Mouse (Mus musculus): Measurements from ENCODE around the gene Podnl1. TPM values are rescaled to one million over a fixed set of nuclear protein-coding genes. Genes with fewer than 3 reads are reported as not detected.

Gene Podnl1
- polyA plus RNA-seq (2011; ENCODE audit: insufficient read length, low read depth, missing spikeins), result 3.2 and 5.8 TPM in 2 replicates

DNA sequence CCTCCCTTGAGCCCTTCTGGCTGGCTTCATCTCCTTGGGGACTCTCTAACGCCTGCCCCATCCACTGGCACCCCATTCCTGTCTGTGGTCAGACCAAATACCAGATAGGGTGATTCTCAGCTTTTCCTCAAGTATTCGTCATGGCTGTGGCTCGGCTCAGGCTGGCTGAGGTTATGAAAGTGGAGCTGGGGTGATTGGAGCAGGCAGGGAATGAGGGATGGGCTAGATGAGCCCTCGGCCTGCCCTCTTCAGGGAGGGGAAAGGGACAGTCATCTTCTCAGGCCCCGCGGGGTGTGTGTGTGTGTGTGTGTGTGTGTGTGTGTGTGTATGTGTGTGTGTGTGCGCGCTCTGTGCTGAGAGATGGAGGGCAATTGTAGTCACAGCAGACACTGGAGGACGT lies at the start of gene Podnl1:
Gene Podnl1, plus strand, starts transcription at position 334 of the 400 bp plus-strand sequence.
- H3K27ac ChIP-seq (ENCODE audit: insufficient read depth, low read length), result peak within 1 kb of the TSS; percentile 66
- TF ChIP-seq CTCF (IDR thresholded peaks at IDR 0.05; ENCODE audit: borderline replicate concordance, insufficient read depth, low read length) (no peak), POLR2A (IDR thresholded peaks at IDR 0.05; ENCODE audit: low read depth, low read length) (peak; percentile 45; the same call in 1 of the 2 replicates)
- no peak within 1 kb of the TSS for H3K4me3 ChIP-seq (ENCODE audit: insufficient read depth, low read length)
- peaks cover 10% of the 10 kb centered on the region for H3K4me1 ChIP-seq (ENCODE audit: control insufficient read depth, insufficient read depth, low read length)

DNA sequence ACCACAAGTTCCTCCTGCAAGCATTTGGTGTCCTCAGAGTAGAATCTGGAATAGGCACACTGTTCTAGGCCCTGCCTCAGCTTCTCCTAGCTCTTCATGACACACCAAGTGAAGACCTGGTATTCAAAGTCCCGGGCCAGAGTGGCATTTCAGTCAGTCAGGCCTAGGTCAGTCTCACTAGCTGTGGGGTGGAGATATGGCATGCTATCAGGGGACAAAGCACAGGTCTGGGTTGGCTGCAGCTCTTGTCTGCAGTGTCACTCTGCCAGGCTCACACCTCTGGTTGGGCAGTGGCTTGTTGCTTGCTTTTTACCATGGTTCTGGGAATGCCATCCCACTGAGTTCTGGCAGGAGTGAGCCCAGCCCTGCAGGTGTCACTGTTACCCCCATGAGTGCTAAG lies 49.4 kb upstream of the Podnl1 start:
- H3K4me3 ChIP-seq (ENCODE audit: insufficient read depth, low read length), result no peak overlapping the region
- H3K27ac ChIP-seq (ENCODE audit: insufficient read depth, low read length), result no peak overlapping the region
- H3K4me1 ChIP-seq (ENCODE audit: control insufficient read depth, insufficient read depth, low read length), result no peaks in the 10 kb centered on the region
- TF ChIP-seq CTCF (IDR thresholded peaks at IDR 0.05; ENCODE audit: borderline replicate concordance, insufficient read depth, low read length) (no peak), POLR2A (IDR thresholded peaks at IDR 0.05; ENCODE audit: low read depth, low read length) (no peak)

DNA sequence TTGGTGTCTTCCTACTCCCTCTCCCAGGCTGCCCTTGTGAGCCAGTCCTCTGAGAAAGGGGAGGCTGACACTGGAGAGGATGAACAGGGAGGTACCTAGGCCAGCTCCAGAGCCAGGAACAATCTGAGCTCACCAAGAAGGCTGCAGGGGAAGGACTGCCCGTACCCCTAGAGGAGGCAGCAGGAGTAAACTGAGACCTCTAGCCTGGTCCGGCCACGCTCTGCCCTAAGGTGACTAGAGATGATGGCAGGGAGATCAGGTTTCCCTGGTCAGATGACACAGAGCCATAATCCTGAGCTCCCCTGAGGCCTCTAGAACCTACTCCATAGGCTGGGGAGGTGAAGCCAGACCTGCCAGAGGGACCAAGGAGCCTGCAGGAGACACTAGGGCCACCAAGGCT lies 48.9 kb upstream of the Podnl1 start:
- TF ChIP-seq POLR2A (IDR thresholded peaks at IDR 0.05; ENCODE audit: low read depth, low read length) (no peak), CTCF (IDR thresholded peaks at IDR 0.05; ENCODE audit: borderline replicate concordance, insufficient read depth, low read length) (no peak)
- Histone ChIP-seq H3K4me3 (ENCODE audit: insufficient read depth, low read length) (no peak overlapping the region), H3K27ac (ENCODE audit: insufficient read depth, low read length) (no peak overlapping the region)

DNA sequence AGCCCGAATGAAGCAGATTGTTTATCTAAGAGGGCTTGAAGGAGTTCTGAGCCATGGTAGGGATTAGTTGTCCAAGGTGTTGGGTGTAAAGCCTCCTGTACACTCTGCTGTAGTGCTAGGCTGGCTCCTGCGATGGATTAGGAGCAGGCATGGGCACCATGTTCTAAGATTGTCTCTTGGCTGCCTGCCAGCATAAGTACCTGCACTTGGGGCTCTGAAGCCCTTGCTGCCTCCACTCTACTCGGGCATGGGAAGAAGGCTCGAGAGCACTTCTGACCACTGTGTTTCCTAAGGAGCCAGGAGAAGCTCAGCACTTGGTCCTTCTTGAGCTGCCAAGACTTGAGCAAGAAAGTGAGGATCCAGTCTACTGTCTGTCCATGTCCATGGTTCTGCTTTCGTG lies 46.6 kb upstream of the Podnl1 start:
- Histone ChIP-seq H3K4me3 (ENCODE audit: insufficient read depth, low read length) (no peak overlapping the region), H3K4me1 (ENCODE audit: control insufficient read depth, insufficient read depth, low read length) (no peaks in the 10 kb centered on the region), H3K27ac (ENCODE audit: insufficient read depth, low read length) (no peak overlapping the region)
- TF ChIP-seq POLR2A (IDR thresholded peaks at IDR 0.05; ENCODE audit: low read depth, low read length), result no peak

More for the DNA sequence above, 48.9 kb upstream of the Podnl1 start:
- no peaks in the 10 kb centered on the region for H3K4me1 ChIP-seq (ENCODE audit: control insufficient read depth, insufficient read depth, low read length)

DNA sequence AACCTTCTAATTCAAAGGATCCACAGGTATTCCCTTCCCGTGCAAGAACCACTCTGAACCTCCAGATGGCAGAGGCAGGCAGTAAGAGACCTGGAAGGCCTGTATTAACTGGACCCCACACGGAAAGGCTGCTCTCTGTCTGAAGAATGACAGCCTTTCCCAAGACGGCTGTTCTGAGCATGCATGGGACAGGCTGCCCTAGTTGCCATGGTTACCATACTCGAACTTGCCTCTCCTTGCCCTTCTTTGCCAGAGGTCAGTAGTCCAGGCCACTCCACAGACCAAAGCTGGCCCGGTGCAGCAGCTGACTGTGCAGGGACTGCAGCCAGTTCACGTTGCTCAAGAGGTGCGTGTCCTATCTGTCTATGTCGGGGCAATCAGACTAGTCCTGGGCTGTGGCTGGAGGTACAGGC lies 42.0 kb upstream of the Podnl1 start:
- Histone ChIP-seq H3K27ac (ENCODE audit: insufficient read depth, low read length) (no peak overlapping the region), H3K4me3 (ENCODE audit: insufficient read depth, low read length) (no peak overlapping the region), H3K4me1 (ENCODE audit: control insufficient read depth, insufficient read depth, low read length) (no peaks in the 10 kb centered on the region)
- no peak for TF ChIP-seq POLR2A (IDR thresholded peaks at IDR 0.05; ENCODE audit: low read depth, low read length)
- no peak for TF ChIP-seq CTCF (IDR thresholded peaks at IDR 0.05; ENCODE audit: borderline replicate concordance, insufficient read depth, low read length)

DNA sequence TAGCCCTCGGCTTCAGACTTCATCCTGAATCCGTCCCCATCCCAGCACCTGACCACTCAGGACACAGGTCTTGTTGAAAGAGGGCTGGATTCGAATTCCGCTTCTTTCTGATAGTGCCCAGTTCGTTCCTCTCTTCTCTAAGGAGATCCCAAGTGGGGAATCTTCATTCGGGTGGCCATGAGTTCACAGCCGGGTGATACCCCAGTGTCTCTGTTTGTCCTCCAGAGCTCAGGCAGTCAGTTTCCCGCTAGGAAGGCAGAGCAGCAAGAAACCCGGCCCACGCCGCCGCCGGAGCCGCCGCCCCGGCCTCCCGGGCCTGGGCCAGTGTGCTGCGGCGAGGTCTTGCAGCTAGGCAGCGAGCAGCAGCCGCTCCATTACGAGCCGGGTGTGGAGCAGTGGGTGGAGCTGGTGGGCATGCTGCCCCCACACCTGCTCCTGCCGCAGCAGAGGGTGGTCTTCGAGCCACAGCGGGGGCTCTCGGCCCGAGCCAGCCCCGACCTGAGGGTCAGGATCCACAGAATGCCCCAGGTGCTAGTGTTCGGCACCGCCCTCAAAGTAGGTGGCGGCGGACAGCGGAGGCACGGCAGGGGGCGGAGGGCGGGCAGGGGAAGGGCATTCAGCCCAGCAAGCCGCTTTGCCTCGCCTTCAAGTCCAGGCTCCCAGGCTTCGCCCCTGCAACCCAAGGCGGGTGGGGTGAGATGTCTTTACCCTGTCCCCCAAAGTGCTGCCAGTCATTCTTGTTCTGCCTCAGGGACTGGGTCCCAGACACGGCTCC lies 41.3 kb upstream of the Podnl1 start:
- TF ChIP-seq POLR2A (IDR thresholded peaks at IDR 0.05; ENCODE audit: low read depth, low read length) (no peak), CTCF (IDR thresholded peaks at IDR 0.05; ENCODE audit: borderline replicate concordance, insufficient read depth, low read length) (no peak)
- Histone ChIP-seq H3K27ac (ENCODE audit: insufficient read depth, low read length) (no peak overlapping the region), H3K4me1 (ENCODE audit: control insufficient read depth, insufficient read depth, low read length) (no peaks in the 10 kb centered on the region), H3K4me3 (ENCODE audit: insufficient read depth, low read length) (no peak overlapping the region)

DNA sequence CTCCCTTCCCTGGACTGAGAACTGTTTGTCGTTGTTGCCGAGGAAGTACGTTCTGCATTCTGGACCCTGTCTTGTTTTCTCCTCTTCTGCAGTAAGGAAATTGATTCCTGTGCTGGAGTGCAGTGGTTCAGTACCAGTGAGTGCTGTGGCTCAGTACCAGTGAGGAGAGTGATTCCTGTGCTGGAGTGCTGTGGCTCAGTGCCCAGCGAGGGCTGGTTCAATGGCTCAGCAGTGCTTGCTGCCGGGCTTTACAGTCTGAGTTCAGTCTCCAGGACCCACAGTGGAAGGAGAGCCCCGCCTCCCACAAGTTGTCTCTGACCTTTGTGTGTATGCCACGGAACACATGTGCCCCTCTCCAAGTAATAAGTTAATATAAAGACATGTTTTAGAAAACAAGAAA lies 38.6 kb upstream of the Podnl1 start:
- no peak for TF ChIP-seq POLR2A (IDR thresholded peaks at IDR 0.05; ENCODE audit: low read depth, low read length)
- TF ChIP-seq CTCF (IDR thresholded peaks at IDR 0.05; ENCODE audit: borderline replicate concordance, insufficient read depth, low read length), result no peak
- Histone ChIP-seq H3K4me1 (ENCODE audit: control insufficient read depth, insufficient read depth, low read length) (no peaks in the 10 kb centered on the region), H3K27ac (ENCODE audit: insufficient read depth, low read length) (no peak overlapping the region), H3K4me3 (ENCODE audit: insufficient read depth, low read length) (no peak overlapping the region)

DNA sequence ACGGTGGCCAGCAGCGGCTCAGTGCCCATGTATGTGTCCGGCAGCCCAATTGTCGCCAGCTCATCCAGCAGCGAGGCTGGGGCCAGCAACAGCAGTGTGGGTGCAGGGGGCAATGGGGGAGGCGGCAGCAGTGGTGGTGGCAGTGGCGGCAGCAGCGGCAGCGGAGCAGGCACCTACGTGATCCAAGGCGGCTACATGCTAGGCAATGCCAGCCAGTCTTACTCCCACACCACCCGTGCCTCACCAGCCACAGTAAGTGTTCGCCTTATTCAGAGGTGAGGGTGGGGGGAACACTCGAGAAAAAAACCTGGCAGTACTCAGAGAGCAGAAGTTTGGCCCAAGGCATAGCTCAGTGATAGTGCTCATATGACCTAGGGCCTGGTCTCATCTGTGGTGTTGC lies 38.0 kb upstream of the Podnl1 start:
- no peak overlapping the region for H3K27ac ChIP-seq (ENCODE audit: insufficient read depth, low read length)
- TF ChIP-seq POLR2A (IDR thresholded peaks at IDR 0.05; ENCODE audit: low read depth, low read length), result no peak
- TF ChIP-seq CTCF (IDR thresholded peaks at IDR 0.05; ENCODE audit: borderline replicate concordance, insufficient read depth, low read length), result no peak

DNA sequence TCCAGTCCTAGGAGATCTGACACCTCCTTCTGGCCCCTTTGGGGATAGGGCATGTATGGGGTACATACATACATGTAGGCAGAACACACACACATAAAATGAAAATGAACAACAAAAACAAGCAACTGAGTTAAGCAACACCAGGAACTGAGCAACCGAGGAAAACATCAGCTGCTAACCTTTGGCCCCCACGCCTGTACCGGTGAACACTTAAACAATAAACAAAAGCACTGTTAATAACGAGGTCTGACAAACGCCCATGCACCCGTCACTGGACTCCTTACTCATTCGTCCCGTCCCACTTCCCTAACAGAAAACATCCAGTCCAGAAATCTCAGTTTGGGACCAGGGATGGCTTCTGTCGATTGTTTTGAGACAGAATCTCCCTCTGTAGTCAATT lies 36.5 kb upstream of the Podnl1 start:
- H3K4me3 ChIP-seq (ENCODE audit: insufficient read depth, low read length), result no peak overlapping the region
- H3K4me1 ChIP-seq (ENCODE audit: control insufficient read depth, insufficient read depth, low read length), result no peaks in the 10 kb centered on the region
- TF ChIP-seq POLR2A (IDR thresholded peaks at IDR 0.05; ENCODE audit: low read depth, low read length) (no peak), CTCF (IDR thresholded peaks at IDR 0.05; ENCODE audit: borderline replicate concordance, insufficient read depth, low read length) (no peak)
- no peak overlapping the region for H3K27ac ChIP-seq (ENCODE audit: insufficient read depth, low read length)

More for the DNA sequence above, 38.0 kb upstream of the Podnl1 start:
- Histone ChIP-seq H3K4me3 (ENCODE audit: insufficient read depth, low read length) (no peak overlapping the region), H3K4me1 (ENCODE audit: control insufficient read depth, insufficient read depth, low read length) (no peaks in the 10 kb centered on the region)

DNA sequence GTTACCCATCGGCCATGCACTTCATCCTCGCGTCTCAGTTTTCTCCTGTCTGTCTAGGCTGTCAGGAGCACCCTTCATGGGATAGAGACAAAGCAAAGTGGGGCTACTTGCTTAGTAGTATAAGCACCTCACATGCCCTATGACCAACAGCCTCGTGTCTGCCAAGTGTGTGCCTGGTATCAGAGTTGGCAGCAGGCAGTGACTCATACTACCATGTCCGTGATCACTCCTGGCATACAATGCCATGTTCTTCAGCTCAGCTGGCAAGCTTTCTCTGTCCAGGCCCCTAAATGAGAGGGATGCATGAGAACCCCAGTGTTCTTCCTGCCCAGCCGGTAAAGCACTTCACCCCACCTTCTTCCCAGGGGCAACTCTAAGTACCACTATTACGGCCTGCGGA lies 35.2 kb upstream of the Podnl1 start:
- no peak overlapping the region for H3K27ac ChIP-seq (ENCODE audit: insufficient read depth, low read length)
- no peak for TF ChIP-seq POLR2A (IDR thresholded peaks at IDR 0.05; ENCODE audit: low read depth, low read length)
- no peak for TF ChIP-seq CTCF (IDR thresholded peaks at IDR 0.05; ENCODE audit: borderline replicate concordance, insufficient read depth, low read length)
- no peaks in the 10 kb centered on the region for H3K4me1 ChIP-seq (ENCODE audit: control insufficient read depth, insufficient read depth, low read length)
- H3K4me3 ChIP-seq (ENCODE audit: insufficient read depth, low read length), result no peak overlapping the region

Data from embryonic fibroblast, embryonic 13.5 days (primary cell).